Mouse (Mus musculus) neural tube, embryonic 10.5 days (tissue): ENCODE measurements around the gene Klhl32.
"Not testable (repeated sequence)": the region's sequence is repeated elsewhere in the genome, so short reads cannot be mapped to it uniquely, and the experiment has no call there.

ENCODE experiments used
- DNase-seq: peaks from one replicate; pipeline ENCODE4 v3.0.0-alpha.2; 2017; ENCODE audit warnings: low spot score; ENCODE audit errors: extremely low spot score

Klhl32 gene

GRCm38 (mm10) chr4:24796229-24796628 lies 54.7 kb downstream of the Klhl32 start:
- DNase-seq: no peak

GRCm38 (mm10) chr4:24795180-24795579 lies 55.7 kb downstream of the Klhl32 start:
- no peak for DNase-seq

- no peak for DNase-seq
Measured at GRCm38 (mm10) chr4:24793726-24794345, 57.1 kb downstream of the Klhl32 start.

- DNase-seq: no peak
Measured at GRCm38 (mm10) chr4:24792416-24792981, 58.4 kb downstream of the Klhl32 start.

GRCm38 (mm10) chr4:24789331-24789730 lies 61.6 kb downstream of the Klhl32 start:
- DNase-seq: no peak

- no peak for DNase-seq
Measured at GRCm38 (mm10) chr4:24785757-24786532, 65.0 kb downstream of the Klhl32 start.

- DNase-seq: no peak
Measured at GRCm38 (mm10) chr4:24765919-24766318, 85.0 kb downstream of the Klhl32 start.

GRCm38 (mm10) chr4:24765469-24765868 lies 85.5 kb downstream of the Klhl32 start:
- no peak for DNase-seq

GRCm38 (mm10) chr4:24764558-24764957 lies 86.4 kb downstream of the Klhl32 start:
- DNase-seq: no peak

GRCm38 (mm10) chr4:24763451-24763850 lies 87.5 kb downstream of the Klhl32 start:
- DNase-seq: no peak

GRCm38 (mm10) chr4:24758954-24759353 lies 92.0 kb downstream of the Klhl32 start:
- DNase-seq: no peak

GRCm38 (mm10) chr4:24752517-24753208 lies 98.3 kb downstream of the Klhl32 start:
- DNase-seq: no peak

- DNase-seq: no peak
Measured at GRCm38 (mm10) chr4:24737080-24737479, 113.8 kb downstream of the Klhl32 start.

GRCm38 (mm10) chr4:24720834-24721233 lies 130.1 kb downstream of the Klhl32 start:
- peak; percentile 19 for DNase-seq

GRCm38 (mm10) chr4:24715559-24715958 lies 135.4 kb downstream of the Klhl32 start:
- no peak for DNase-seq

GRCm38 (mm10) chr4:24714367-24714766 lies 136.6 kb downstream of the Klhl32 start:
- DNase-seq: no peak

- no peak for DNase-seq
Measured at GRCm38 (mm10) chr4:24698528-24699117, 152.3 kb downstream of the Klhl32 start.

GRCm38 (mm10) chr4:24680080-24680479 lies 170.8 kb downstream of the Klhl32 start:
- no peak for DNase-seq

GRCm38 (mm10) chr4:24670007-24670406 lies 180.9 kb downstream of the Klhl32 start:
- DNase-seq: no peak

- no peak for DNase-seq
Measured at GRCm38 (mm10) chr4:24659218-24659617, 191.7 kb downstream of the Klhl32 start.

- not testable (repeated sequence) for DNase-seq
Measured at GRCm38 (mm10) chr4:24644735-24645134, 206.2 kb downstream of the Klhl32 start.

- no peak for DNase-seq
Measured at GRCm38 (mm10) chr4:24642306-24642705, 208.6 kb downstream of the Klhl32 start.
